ENCODE assay signal across 15 mouse cellular contexts in genomic region chr2:132129247-132129646, GRCm38 (mm10).
"Had no signal": no experiment of that assay in that cellular context is flagged by ENCODE, and none has a peak within 500 bp of the region (broad histone marks: within the 10 kb centered on the region; RNA-seq: fewer than 3 reads in every experiment).

No protein-coding gene starts in this region.

- ATAC-seq: liver, embryonic 12.5 days; liver, postnatal 0 days; lung, postnatal 0 days; midbrain, embryonic 13.5 days; midbrain, embryonic 15.5 days; midbrain, embryonic 16.5 days had no signal

- DNase-seq: left cerebral cortex, postnatal 4 days; liver; liver, embryonic 13.5 days; liver, postnatal 0 days; lung, adult 2 months; lung, embryonic 14.5 days; lung, postnatal 10 days; lung, postnatal 14 days; lung, postnatal 4 days; midbrain, embryonic 14.5 days had no signal
